Mouse (Mus musculus) ES-Bruce4 (cell line): ENCODE data around the gene Gimap4.

Experiments used
- CTCF ChIP-seq: IDR thresholded peaks from one replicate; pipeline ENCODE4 v1.8.1; 2011; ENCODE audit warnings: low read depth, low read length
- EP300 ChIP-seq: IDR thresholded peaks from 2 replicates; pipeline ENCODE4 v1.6.1; 2011; ENCODE audit warnings: low read depth, low read length; ENCODE audit not compliant: insufficient read depth
- POLR2A ChIP-seq: IDR thresholded peaks from one replicate; pipeline ENCODE4 v1.8.1; 2011; ENCODE audit warnings: low read length; ENCODE audit not compliant: insufficient read depth

- TF ChIP-seq CTCF (no peak), POLR2A (no peak), EP300 (no peak)
Measured at GRCm38 (mm10) chr6:48637811-48638500, 46.4 kb upstream of the Gimap4 start.
